Mouse (Mus musculus) ZHBTc4 (cell line): ENCODE measurements at regions not wholly inside any gene's neighbourhood (a gene's known extent, or its start where the extent isn't known, plus 50 kb on each side); places are given as distances from the start of the nearest gene placed in this dataset.

Source experiments
- DNase-seq: peaks from one replicate; pipeline ENCODE4 v3.0.0-alpha.2; 2011; ENCODE audit warnings: low read depth, low spot score

GRCm38 (mm10) chr4:56080960-56081359, 548.7 kb upstream of the Klf4 start:
- no peak for DNase-seq

- DNase-seq: no peak
Measured at GRCm38 (mm10) chr4:56070664-56071334, 538.5 kb upstream of the Klf4 start.

GRCm38 (mm10) chr4:56068859-56069258, 536.6 kb upstream of the Klf4 start:
- DNase-seq: no peak

- no peak for DNase-seq
Measured at GRCm38 (mm10) chr4:56064657-56065056, 532.4 kb upstream of the Klf4 start.

GRCm38 (mm10) chr4:56051792-56052380, 519.6 kb upstream of the Klf4 start:
- DNase-seq: peak; percentile 45

GRCm38 (mm10) chr4:56039327-56039726, 507.1 kb upstream of the Klf4 start:
- DNase-seq: no peak

GRCm38 (mm10) chr4:56036334-56036733, 504.1 kb upstream of the Klf4 start:
- no peak for DNase-seq

- no peak for DNase-seq
Measured at GRCm38 (mm10) chr4:56035543-56035942, 503.3 kb upstream of the Klf4 start.

GRCm38 (mm10) chr4:56028441-56028840, 496.2 kb upstream of the Klf4 start:
- DNase-seq: no peak

GRCm38 (mm10) chr4:56027258-56027657, 495.0 kb upstream of the Klf4 start:
- no peak for DNase-seq

- DNase-seq: no peak
Measured at GRCm38 (mm10) chr4:56024478-56024877, 492.2 kb upstream of the Klf4 start.

- no peak for DNase-seq
Measured at GRCm38 (mm10) chr4:56018212-56018611, 485.9 kb upstream of the Klf4 start.

- DNase-seq: no peak
Measured at GRCm38 (mm10) chr4:56015481-56015880, 483.2 kb upstream of the Klf4 start.

- no peak for DNase-seq
Measured at GRCm38 (mm10) chr4:56008287-56008686, 476.0 kb upstream of the Klf4 start.

- no peak for DNase-seq
Measured at GRCm38 (mm10) chr4:56004227-56004626, 472.0 kb upstream of the Klf4 start.

GRCm38 (mm10) chr4:56001312-56001731, 469.1 kb upstream of the Klf4 start:
- no peak for DNase-seq

GRCm38 (mm10) chr4:55984026-55984425, 451.8 kb upstream of the Klf4 start:
- DNase-seq: no peak

GRCm38 (mm10) chr4:55978539-55978938, 446.3 kb upstream of the Klf4 start:
- DNase-seq: no peak

GRCm38 (mm10) chr4:55976265-55976664, 444.0 kb upstream of the Klf4 start:
- DNase-seq: no peak

GRCm38 (mm10) chr4:55973706-55974105, 441.4 kb upstream of the Klf4 start:
- DNase-seq: no peak

- no peak for DNase-seq
Measured at GRCm38 (mm10) chr4:55972235-55972819, 440.1 kb upstream of the Klf4 start.

- no peak for DNase-seq
Measured at GRCm38 (mm10) chr4:55960063-55960462, 427.8 kb upstream of the Klf4 start.

- DNase-seq: no peak
Measured at GRCm38 (mm10) chr4:55953701-55954100, 421.4 kb upstream of the Klf4 start.
